Mouse (Mus musculus): ENCODE results near the gene Gphn.
"Not testable (repeated sequence)": the region's sequence is repeated elsewhere in the genome, so short reads cannot be mapped to it uniquely, and the experiment has no call there.

The Gphn gene

DNA sequence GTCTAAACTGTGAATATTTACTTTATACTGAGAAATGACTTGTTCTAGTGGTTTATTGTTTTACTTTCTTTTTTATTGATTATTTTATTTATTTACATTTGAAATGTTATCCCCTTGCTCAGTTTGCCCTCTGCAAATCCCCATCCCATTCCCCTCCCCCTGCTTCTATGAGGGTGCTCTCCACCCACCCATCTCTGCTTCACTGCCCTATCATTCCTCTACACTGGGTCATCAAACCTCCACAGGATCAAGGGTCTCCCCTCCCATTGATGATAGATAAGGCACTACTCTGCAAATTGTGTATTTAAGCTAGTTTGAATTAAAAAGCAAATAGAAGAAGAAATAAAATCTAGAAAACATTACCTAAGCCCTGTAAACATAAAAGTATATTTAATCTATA lies 163.1 kb downstream of the Gphn start:
- DNase-seq, result no peak

DNA sequence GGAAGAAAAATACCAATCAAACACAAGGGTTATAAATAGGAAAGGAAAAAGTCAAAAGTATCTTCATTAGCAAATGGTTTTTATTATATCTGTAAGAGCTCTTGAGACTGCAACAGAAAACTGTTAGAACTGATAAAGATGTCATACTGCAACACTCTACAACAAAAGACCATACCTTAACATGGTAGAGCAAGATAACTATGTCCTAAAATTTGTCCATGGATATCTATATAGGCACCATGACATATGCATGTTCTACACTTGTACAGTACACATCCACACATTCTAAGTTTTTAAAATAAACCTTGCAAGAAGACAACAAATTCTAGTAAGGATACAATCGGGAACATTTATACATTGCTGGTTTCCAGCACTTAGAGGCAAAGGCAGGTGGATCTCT lies 169.1 kb downstream of the Gphn start:
- no peak for DNase-seq

DNA sequence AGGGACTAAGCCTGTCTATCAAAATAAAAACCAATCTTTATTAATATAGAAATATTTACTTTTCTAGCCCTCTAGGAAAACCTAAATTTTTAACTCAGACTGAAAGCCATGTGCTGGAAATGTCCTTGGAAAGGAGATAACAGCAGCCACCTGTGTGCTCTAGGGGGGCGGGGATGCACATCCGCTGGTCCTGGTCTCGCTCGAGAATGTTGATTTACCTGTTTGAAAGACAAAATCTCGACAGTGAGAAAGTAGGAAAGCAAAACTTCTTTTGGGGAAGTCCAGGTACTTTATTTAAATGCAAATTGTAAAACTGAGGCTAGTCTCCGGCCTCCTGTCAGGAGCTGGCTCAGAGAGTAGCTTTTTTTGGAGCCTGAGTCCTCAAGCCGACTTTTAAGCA lies 181.3 kb downstream of the Gphn start:
- DNase-seq, result not testable (repeated sequence)

DNA sequence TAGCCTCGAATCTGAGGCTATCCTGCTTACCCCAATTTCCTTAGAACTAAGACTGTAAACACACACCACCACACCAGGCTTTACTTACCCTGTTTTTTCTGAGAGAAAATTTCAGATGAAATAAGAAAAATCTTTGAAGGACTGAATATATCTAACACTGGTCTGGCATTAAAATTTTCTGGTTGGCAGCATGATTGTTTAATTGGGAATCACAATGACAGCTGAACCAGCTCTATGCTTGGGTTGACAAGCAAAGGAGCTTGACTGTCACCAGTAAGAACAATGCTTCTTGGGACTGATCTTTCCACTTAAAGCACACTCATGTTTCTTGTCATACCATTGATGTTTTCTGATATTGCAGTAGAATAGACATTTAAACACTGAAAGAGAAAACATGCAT lies 296.0 kb downstream of the Gphn start:
- no peak for DNase-seq

DNA sequence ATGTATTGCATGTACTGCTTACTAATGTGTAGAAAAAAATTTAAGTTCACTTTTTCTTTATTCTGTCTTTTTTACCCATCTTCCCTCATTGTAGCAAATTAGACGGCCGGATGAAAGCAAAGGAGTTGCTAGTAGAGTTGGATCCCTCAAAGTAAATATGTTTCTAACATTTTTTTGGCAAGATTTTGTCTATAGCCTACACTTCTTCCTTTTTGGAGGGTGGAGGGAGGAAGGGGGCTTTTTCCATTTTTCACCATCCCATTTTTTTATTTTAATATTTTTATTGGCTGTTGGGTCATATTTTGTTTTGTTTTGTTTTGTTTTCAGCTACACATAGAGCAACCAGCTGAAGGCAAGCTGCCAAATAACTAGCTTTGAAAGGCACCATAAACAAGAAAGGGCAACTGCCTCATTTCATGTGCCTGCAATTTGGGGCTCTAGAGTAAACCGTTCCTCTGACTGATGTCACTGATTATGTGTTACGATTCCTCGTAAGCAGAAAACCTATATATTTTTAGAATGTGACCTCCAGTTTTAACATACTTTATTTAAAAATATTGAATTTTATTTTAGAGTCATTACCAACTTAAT lies 296.7 kb downstream of the Gphn start:
- no peak for DNase-seq

DNA sequence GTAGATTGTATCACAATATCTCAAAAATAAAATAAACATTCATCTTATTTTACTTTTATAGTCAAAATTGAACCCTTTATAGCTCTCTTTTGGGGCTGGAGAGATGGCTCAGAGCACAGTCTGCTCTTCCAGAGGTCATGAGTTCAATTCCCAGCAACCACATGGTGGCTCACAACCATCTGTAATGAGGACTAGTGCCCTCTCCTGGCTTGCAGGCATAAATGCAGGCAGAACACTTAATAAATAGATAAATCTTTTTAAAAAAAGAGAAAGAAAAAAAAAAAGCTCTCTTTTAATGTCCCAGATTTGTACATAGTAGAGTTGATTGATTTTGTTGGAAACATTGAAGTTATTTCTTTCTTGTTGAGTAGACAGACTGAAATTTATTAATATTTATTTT lies 311.4 kb downstream of the Gphn start:
- not testable (repeated sequence) for DNase-seq

DNA sequence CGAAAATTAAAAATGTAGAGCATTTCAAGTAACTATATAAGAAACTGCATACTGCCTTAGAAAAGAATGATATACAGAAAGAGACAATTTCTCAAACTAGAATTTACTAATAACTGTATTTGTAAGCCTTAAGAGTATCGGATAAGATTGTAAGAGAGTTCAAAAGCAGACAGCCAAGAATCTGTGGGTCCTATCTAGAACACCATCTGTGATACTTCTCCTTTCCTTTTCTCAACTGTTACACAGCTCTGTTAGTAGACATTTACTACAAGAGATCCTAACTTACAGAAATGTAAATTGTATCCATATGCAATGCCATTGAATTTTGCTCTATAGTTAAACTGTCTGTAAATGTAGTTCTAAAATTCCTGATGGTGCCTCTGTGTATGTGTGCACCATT lies 324.7 kb downstream of the Gphn start:
- DNase-seq, result no peak

DNA sequence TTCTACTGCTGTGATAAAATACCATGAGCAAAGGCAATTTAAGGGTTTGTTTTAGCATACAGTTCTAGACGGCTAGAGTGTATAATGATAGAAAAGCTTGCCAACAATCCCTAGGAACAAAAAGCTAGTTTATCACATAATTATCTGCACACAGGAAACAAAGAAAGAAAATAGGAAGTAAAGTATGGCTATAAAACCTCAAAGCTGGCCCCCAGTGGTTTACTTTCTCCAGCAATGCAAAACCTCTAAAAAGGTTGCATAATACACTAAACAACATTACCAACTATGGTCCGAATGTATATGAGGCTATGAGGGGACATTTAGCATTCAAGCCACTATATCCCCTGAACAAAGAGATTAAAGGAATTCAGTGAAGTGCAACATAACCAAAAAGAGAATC lies 405.6 kb downstream of the Gphn start:
- no peak for DNase-seq

DNA sequence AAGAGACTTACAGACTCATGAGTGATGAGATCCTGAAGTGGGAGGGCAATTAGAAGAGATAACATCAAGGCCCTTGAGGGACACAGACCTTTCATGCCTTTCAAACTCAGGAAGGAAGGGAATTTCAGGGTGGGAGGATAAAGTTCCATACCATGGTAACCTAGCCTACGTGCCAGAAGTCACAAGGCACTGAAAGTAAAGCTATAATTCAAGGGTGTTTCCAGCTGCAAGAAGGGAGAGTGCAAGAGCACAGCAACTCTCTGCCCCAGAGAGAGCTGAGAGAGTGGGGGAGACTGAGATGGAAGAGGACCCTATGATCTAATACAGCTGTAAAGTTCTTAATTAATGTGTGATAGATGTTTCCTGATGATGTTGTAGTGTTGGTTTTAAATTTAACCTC lies 413.3 kb downstream of the Gphn start:
- DNase-seq, result no peak

DNA sequence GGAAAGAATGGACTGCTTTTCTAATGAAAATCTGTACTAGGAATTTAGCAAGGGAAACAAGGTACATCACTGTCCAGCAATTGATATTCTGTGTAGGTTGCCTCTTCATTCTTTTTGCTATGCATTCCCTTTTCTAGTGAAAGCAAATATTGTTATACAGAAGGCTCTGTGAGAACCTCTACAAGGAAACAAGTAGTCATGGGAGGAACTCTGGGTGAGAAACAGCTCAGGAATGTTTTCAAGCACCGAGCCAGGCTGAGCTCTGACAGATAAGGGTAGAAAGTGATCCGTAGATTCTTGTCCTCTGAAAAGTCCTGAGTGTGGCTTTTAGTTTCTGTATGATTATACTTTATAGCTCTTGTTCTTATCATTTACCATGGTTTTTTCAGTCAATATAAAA lies 413.9 kb downstream of the Gphn start:
- DNase-seq, result no peak

DNA sequence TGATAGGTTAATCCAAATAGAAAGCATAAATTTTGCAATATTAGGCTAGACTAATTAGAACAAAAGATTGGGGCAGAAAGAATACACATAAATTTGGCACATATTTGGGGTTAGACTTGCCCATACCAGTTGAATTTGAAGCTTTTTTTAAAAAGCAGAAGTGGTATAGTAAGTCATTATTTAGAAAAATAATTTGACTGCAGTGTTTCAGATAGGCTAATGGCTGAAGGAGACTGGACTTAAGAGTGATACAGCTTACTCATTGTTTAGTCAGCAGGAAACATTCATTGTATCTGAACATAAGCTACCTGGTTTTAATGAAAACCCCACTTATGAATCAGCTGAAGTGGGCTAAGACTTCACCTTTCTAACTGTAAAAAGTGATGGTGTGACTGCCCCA lies 415.0 kb downstream of the Gphn start:
- DNase-seq, result no peak

DNA sequence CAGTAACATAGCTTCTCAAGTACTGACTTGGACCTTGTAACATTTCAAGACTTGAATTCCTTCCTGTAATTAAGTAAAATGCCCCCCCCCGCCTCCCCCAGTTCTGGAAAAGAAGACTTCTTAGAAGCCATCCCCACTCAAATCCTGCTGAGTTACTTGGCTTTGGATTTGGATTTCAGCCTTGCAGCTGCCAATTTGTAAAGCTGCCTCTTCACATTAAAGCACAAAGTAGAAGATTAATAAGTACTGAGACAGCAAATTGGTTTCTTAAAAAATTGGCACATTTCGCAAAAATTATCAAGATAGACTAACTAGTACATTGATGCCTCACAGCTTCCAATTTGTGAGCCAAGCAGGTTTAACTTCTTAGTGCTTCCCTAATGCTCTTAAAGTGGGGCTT lies 417.5 kb downstream of the Gphn start:
- DNase-seq, result no peak

DNA sequence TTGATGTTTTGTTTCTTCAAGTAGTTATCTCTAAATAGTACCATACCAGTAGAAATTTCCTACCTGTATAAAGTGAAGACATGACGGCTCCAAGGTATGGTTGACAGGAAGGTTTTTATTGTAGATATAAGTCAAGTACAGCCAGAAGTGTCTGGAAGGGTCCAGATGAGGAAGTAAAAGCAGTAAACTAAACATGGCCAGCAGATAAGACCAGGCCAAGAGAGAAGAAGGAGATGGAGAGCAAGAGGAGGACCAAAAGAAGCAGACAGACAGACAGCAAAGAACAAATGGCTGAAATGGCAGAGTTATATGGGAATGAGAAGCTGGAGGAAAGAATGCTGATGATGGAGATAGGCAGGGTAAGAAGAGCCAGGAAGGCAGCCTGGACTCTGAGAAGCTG lies 419.1 kb downstream of the Gphn start:
- DNase-seq, result no peak

DNA sequence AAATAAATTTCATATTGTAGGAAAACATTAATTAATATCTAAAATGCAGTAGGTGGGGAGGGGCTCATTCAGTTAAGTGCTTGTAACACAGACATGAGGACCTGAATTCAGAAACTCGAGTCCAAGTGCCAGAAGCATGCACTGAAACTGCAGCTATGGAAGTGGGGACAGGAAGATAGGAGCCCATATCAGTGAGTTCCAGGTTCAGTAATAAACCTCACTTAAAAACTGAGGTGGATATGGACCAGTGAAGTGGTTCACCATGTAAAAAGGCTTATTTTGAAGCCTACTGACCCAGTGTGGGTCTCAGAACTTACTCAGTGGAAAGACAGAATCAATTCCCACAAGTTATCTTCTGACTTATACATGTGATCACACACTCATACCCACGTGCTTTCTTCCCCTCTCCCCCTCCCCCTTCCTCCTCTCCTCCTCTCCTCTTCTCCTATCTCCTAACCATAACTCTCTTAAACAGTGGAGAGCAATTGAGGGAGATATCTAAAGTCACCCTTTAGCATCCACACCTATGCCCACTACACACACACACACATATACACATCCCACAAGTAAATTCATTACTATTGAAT lies 433.6 kb downstream of the Gphn start:
- DNase-seq, result no peak

DNA sequence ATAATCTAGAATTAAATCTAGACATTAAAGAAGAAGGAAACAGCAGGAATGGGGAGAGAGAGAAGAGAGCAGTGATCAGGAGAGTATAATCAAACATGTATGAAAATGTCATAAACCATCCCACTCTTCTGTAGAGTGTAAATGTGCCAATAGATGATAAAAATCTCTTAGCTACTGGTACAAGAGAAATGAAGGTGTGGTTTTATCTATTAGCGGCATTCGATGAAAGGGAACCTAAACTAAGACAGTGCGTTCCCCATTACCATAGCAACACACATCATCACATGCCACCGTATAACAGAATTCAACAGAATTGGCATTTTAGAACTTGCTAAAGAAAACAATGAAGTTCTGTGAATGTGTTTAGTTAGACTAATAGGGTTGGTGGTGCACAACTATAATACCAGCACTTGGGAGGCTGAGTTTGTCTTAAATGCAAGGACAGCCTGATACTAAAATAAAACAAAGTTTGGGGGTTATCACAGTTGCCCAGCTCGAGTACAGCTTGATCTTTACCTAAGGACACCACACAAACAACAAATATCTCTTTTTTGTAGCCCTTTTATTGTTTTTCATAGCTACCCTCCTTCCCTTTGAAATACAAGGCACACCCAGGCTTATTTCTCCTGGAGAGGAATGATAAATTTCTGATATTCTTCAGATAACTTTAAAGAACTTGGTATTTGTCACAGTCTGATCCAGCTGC lies 452.1 kb downstream of the Gphn start:
- no peak for DNase-seq

DNA sequence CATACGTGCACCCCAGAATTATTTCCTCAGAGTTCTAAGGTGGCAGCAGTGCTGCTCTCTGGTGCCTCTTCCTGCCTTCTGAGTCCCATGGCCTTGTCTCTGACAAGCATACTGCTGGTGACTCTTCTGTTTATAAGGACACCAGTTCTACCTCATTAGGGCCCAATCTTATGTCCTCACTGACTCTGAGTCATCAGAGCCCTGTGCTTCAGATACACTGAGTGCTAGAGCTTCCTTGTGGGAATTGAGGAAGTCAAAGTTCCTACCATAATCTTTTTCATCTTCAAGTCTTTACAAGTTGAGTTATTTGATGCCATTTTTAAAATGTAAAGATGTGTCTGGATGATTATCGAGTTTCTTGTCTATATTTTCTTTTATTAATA lies 452.6 kb downstream of the Gphn start:
- DNase-seq, result no peak

DNA sequence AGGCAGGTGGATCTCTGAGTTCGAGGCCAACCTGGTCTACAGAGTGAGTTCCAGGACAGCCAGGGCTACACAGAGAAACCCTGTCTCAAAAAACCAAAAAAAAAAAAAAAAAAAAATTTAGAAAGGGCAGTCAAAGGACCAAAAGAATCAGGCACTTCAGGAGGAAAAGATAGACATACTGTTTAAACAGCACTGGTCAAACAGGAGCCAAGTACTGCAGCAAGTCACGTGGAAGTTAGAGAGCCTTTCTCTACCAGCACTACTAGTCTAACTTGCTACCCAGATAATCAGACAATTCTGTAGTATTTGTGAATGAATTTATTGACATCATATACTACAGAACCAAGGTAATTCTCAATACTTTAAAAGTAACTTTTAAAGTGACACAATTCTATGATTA lies 454.9 kb downstream of the Gphn start:
- DNase-seq, result no peak

DNA sequence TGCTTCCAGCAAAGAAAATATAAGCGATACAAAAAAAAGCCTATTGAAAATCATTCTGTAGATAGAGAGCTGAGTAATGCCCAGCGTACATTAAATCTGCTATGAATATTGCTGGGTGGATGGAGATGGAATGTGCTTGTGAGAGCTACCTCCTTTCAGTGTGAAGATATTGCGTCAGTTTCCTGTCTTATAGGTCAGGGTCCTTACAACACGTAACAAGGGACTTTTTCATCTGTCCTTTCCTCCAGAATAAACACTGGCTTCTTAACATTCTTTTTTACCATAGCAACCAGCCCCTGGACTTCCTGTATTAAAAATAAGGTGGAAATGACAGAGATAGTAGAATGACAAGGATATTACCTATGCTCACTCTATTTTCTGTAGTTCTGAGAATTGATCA lies 456.1 kb downstream of the Gphn start:
- DNase-seq, result no peak

DNA sequence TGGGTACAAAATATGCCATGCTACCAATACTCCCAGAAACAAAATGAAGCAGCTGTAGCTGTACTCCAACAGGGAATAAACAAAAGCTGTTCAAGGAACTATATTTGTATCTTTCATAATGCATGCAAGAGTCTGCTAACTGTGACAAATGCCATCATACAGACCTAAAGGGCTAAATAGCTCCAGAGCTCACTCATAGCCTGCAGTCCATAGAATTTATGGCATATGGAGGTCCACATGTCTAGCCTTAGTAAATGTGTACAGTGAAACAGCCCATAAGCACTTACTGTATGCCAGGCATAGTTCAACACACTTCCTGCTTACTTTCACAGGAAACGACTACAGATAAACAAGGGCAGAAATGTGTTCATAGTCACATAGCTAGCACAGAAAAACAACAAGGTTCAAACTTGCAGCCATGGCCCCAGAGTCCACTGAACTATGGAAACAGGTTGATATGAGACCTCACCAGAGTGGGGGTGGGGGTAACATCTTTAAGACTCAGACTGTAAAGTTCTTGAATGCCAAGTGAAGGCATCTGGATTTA lies 459.6 kb downstream of the Gphn start:
- no peak for DNase-seq

DNA sequence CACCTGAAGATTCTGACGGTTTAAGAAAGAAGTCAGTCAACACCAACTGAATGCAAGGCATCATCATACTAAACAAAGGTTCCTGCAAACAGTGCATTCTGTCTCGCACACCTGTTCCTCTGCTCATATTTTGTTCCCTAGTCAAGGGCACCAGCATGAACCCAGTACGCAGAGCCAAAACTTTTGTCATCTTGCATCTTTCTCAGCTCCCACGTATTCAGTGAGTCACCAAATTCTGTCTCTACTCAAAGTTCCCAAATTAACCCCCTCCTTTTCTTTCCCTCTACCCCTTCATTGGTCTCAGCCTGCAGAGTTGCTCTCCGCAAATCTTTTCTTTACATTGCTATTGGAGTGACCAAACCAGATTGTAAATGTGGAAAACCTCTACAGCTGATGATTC lies 462.7 kb downstream of the Gphn start:
- DNase-seq, result no peak

DNA sequence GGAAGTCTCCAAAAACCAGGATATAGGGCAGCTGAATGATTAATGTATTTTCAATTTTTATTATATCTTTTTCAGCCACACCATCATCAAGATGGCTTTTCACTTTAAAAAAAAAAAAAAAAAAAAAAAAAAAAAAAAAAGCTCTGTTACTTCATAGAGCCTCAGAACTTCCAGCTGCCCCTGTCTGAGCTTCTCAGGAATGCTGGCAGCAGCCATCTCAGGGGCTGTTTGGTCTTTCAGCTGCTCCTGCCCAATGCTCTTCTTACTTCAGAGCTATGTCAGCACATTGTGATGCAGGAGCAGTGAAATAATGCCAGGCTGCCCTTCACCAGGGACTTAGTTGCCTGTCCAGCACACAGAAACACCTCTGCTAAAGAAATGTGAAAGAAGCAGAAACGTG lies 465.1 kb downstream of the Gphn start, which contains the start of gene Fam71d:
Gene Fam71d, plus strand, starts transcription at position 211 of the 400 bp plus-strand sequence.
- no peak for DNase-seq

DNA sequence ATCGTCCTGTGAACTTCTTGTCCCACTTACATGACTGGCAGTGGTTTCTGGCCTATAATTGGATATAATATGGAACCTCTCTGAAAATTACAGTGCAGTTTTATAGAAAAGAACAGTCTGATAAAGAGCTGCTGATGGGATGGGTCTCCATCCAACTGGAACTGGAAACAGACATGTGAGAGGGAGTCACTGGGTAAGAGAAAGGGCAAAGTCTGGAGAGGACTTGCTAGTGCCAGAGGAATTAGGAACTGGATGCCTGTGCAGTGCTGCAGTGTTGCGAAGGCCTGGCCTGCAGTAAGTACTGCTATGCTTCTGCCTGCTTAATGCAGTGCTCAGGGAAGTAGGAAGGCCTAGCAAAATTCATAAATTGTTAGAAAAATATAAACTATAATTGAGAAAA lies 467.1 kb downstream of the Gphn start:
- no peak for DNase-seq

DNA sequence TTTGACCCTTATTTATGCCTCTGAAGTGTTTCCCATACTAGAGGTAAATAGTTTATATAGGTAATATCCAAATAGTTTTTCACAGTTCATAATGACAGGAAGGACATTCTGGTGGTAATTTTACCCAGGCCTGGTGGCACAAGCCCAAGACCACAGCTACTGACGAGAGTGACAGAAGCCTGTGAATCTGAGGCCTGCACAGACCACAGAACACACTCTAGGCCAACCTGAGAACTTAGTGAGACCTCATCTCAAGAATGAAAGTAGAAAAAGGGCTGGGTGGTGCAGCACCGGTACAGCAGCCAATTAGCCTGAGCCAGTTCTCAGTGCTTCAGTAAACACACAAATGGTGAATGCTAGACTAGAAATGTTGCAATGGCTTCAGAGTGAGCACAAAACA lies 491.6 kb downstream of the Gphn start:
- DNase-seq, result no peak

DNA sequence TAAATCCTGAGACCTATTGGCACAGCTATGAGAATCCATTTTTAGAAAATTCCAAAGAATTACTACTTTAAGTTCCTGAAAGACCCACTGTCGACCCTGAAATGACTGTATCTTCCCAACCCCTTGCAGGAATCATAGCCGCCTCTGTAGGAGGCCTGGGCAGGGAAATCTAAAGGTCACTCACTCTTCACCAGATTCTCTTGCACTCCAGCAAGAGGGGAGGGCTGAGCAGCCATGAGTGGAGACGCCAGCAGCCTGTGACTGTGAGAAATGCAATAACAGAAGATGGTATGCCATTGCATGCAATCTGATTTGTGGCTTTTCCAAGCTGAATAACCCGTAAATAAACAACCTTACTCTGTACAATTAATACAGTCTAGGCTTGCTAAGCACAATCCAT lies 501.5 kb downstream of the Gphn start:
- DNase-seq, result no peak

Data from cerebellum, adult 8-10 months (tissue).